Comparison of ENCODE assay signal across 10 mouse cellular contexts in genomic region chr7:123964559-123965142, GRCm38 (mm10). TPM values are rescaled to one million over a fixed set of nuclear protein-coding genes. Genes with fewer than 3 reads are reported as not detected.
DNase-seq lines count a peak whose midpoint lies in the region; ATAC-seq and TF ChIP-seq lines count a peak whose summit lies in the region.
"Had no signal": no experiment of that assay in that cellular context is flagged by ENCODE, and none has a peak within 500 bp of the region (broad histone marks: within the 10 kb centered on the region; RNA-seq: fewer than 3 reads in every experiment).

No protein-coding gene starts in this region.

- no peak overlapping the region for H3K9ac ChIP-seq in liver, adult 2 months (ENCODE audit: low read depth, low read length)
- no peak overlapping the region for H3K9ac ChIP-seq in liver, embryonic 11.5 days (ENCODE audit: low read depth, low read length)
- no peak overlapping the region for H3K9ac ChIP-seq in midbrain, postnatal 0 days (replicated peaks; ENCODE audit: low read length, poor library complexity, severe bottlenecking)

- no peak overlapping the region for H3K4me2 ChIP-seq in liver, embryonic 11.5 days
- H3K4me2 ChIP-seq in midbrain, postnatal 0 days (ENCODE audit: low read depth, low read length, poor library complexity, severe bottlenecking), result no peak overlapping the region

- no peak for ATAC-seq in liver, embryonic 11.5 days (replicated peaks; ENCODE audit: low FRiP score)
- ATAC-seq in midbrain, postnatal 0 days (ENCODE audit: low FRiP score), result no peak

- no peaks in the 10 kb centered on the region; the same call in 1 of the 2 replicates for H3K27me3 ChIP-seq in liver, adult 2 months (ENCODE audit: control insufficient read depth, insufficient read depth, low read length)
- H3K27me3 ChIP-seq in liver, embryonic 11.5 days (replicated peaks; ENCODE audit: control insufficient read depth, insufficient read depth, low read length), result no peaks in the 10 kb centered on the region
- no peaks in the 10 kb centered on the region for H3K27me3 ChIP-seq in midbrain, postnatal 0 days (ENCODE audit: insufficient read depth, low read length)

- WGBS in liver, adult 2 months, result 47% methylated on average over 10 of the region's 10 CpGs
- 43% methylated on average over 10 of the region's 10 CpGs for WGBS in liver, embryonic 11.5 days
- 60% methylated on average over 10 of the region's 10 CpGs for WGBS in midbrain, postnatal 0 days

- H3K27ac ChIP-seq in liver, adult 2 months (replicated peaks; ENCODE audit: insufficient read depth, low read depth, low read length), result no peak overlapping the region
- H3K27ac ChIP-seq in liver, embryonic 11.5 days (ENCODE audit: low read depth, low read length), result no peak overlapping the region
- no peak overlapping the region for H3K27ac ChIP-seq in midbrain, postnatal 0 days (ENCODE audit: low read depth, low read length)

- peak; percentile 15 for DNase-seq in cerebellum, adult 9-10 months
- DNase-seq in cerebellum, adult 11-12 months, result no peak
- peak; percentile 31 for DNase-seq in liver, adult 2 months (ENCODE audit: extremely low read depth, low read depth, low spot score)
- DNase-seq in liver, embryonic 11.5 days (ENCODE audit: low spot score), result no peak
- peak; percentile 78 for DNase-seq in embryo, embryonic 10 days (ENCODE audit: low spot score)
- DNase-seq in midbrain, postnatal 0 days (ENCODE audit: low spot score), result peak; percentile 45
- DNase-seq in heart, adult 8-10 months (ENCODE audit: low spot score), result no peak
- DNase-seq in layer of hippocampus, adult 11-12 months (ENCODE audit: low spot score), result no peak

- no peak overlapping the region for H3K4me3 ChIP-seq in liver, adult 2 months (ENCODE audit: insufficient read depth, low read depth, low read length)
- H3K4me3 ChIP-seq in liver, embryonic 11.5 days (ENCODE audit: low read depth, low read length), result no peak overlapping the region
- no peak overlapping the region for H3K4me3 ChIP-seq in midbrain, postnatal 0 days (ENCODE audit: low read depth, low read length)

- no peaks in the 10 kb centered on the region for H3K9me3 ChIP-seq in liver, embryonic 11.5 days (ENCODE audit: control insufficient read depth, low read length)
- no peaks in the 10 kb centered on the region for H3K9me3 ChIP-seq in midbrain, postnatal 0 days (ENCODE audit: low read length)

- no peak for TF ChIP-seq POLR2A in liver, adult 2 months (IDR thresholded peaks at IDR 0.05; ENCODE audit: extremely low read depth, insufficient read depth, low read length)

- H3K36me3 ChIP-seq in liver, adult 2 months (ENCODE audit: control insufficient read depth, insufficient read depth, low read length), result no peaks in the 10 kb centered on the region
- H3K36me3 ChIP-seq in liver, embryonic 11.5 days (ENCODE audit: control insufficient read depth, insufficient read depth, low read length), result no peaks in the 10 kb centered on the region
- no peaks in the 10 kb centered on the region for H3K36me3 ChIP-seq in midbrain, postnatal 0 days (ENCODE audit: insufficient read depth, low read length)

- H3K79me2 ChIP-seq in liver, adult 2 months (ENCODE audit: control insufficient read depth, insufficient read depth, low read length), result no peaks in the 10 kb centered on the region

- TF ChIP-seq CTCF in liver, adult 2 months (IDR thresholded peaks at IDR 0.05; ENCODE audit: low read depth, low read length), result peak; percentile 11; the same call in 1 of the 2 replicates
- TF ChIP-seq CTCF in midbrain, postnatal 0 days (IDR thresholded peaks at IDR 0.05), result peak; percentile 64

- no peaks in the 10 kb centered on the region for H3K4me1 ChIP-seq in liver, adult 2 months (ENCODE audit: control insufficient read depth, insufficient read depth, low read length)
- H3K4me1 ChIP-seq in liver, embryonic 11.5 days (replicated peaks; ENCODE audit: control insufficient read depth, insufficient read depth, low read length), result no peaks in the 10 kb centered on the region
- H3K4me1 ChIP-seq in midbrain, postnatal 0 days (ENCODE audit: insufficient read depth, low read length), result no peaks in the 10 kb centered on the region

RNA-seq across cellular contexts. Expression of gene Hs3st4, which starts 18.0 kb away (rescaled TPM):
- total RNA-seq in liver, adult 2 months (2014; rRNA removed), result not detected in 2 replicates
- polyA plus RNA-seq in liver, adult 2 months (2012; rRNA removed), result not detected in 2 replicates
- polyA plus RNA-seq in liver, embryonic 11.5 days (2014; fragmentation: Nextera tagmentation; extraction: Ambion mirVana), result 0.07 TPM in 1 of 2 replicates, not detected in the other
- 38.6 and 46.9 TPM in 2 replicates for total RNA-seq in midbrain, postnatal 0 days (2014; rRNA removed)
- 19.8 and 22.5 TPM in 2 replicates for polyA plus RNA-seq in midbrain, postnatal 0 days (2015; fragmentation: Nextera tagmentation; extraction: Ambion mirVana)
- total RNA-seq in heart, adult 8-10 months (2022), result under 1 TPM in 2 of 4 experiments, not detected in 2; 0.09 to 0.11 TPM
- total RNA-seq: monocyte, adult 5-6 weeks had no signal
- polyA plus RNA-seq: large intestine, adult 2 months had no signal

Comparison
In these comparisons a context has a peak if more than half of its experiments do, and no peak if none do; other contexts are left out.
1. DNase-seq: peak in cerebellum, adult 9-10 months (single experiment), liver, adult 2 months (single experiment), embryo, embryonic 10 days (single experiment) and midbrain, postnatal 0 days (single experiment); none in cerebellum, adult 11-12 months (single experiment), liver, embryonic 11.5 days (single experiment), heart, adult 8-10 months (single experiment) and layer of hippocampus, adult 11-12 months (single experiment).
2. RNA of gene Hs3st4, which starts 18.0 kb away (total RNA-seq): 38.6 to 46.9 TPM in midbrain, postnatal 0 days; 0.09 to 0.11 TPM in heart, adult 8-10 months and not detected in liver, adult 2 months; every median in the first group is over 10 times any median in the second.